Mouse (Mus musculus) ES-Bruce4 (cell line): ENCODE results near the gene Mfap4. TPM values are rescaled to one million over a fixed set of nuclear protein-coding genes. Genes with fewer than 3 reads are reported as not detected.

Source experiments
- H3K27ac ChIP-seq: 2 replicates; pipeline ENCODE4 v1.5.1; 2012; ENCODE audit warnings: low read length, inconsistent platforms; ENCODE audit not compliant: insufficient read depth
- H3K27me3 ChIP-seq: 2 replicates; pipeline ENCODE4 v1.6.1; 2012; ENCODE audit warnings: mild to moderate bottlenecking, low read length, inconsistent platforms; ENCODE audit not compliant: control insufficient read depth, poor library complexity, insufficient read depth, severe bottlenecking
- H3K36me3 ChIP-seq: 2 replicates; pipeline ENCODE4 v1.6.1; 2012; ENCODE audit warnings: inconsistent platforms, mild to moderate bottlenecking, low read length, moderate library complexity; ENCODE audit not compliant: control insufficient read depth, poor library complexity, insufficient read depth, severe bottlenecking
- H3K4me1 ChIP-seq: one replicate; pipeline ENCODE4 v1.8.1; 2011; ENCODE audit warnings: low read length; ENCODE audit not compliant: control insufficient read depth, insufficient read depth
- H3K4me3 ChIP-seq: 2 replicates; pipeline ENCODE4 v1.5.1; 2011; ENCODE audit warnings: low read depth, mild to moderate bottlenecking, low read length
- H3K9ac ChIP-seq: 2 replicates; pipeline ENCODE4 v1.6.1; 2012; ENCODE audit warnings: low read depth, mild to moderate bottlenecking, inconsistent platforms; ENCODE audit not compliant: poor library complexity, severe bottlenecking
- H3K9me3 ChIP-seq: replicated peaks from 2 replicates; pipeline ENCODE4 v1.6.1; 2012; ENCODE audit warnings: mild to moderate bottlenecking, low read length, inconsistent platforms; ENCODE audit not compliant: control insufficient read depth, poor library complexity, insufficient read depth, severe bottlenecking
- CTCF ChIP-seq: IDR thresholded peaks from one replicate; pipeline ENCODE4 v1.8.1; 2011; ENCODE audit warnings: low read depth, low read length
- EP300 ChIP-seq: IDR thresholded peaks from 2 replicates; pipeline ENCODE4 v1.6.1; 2011; ENCODE audit warnings: low read depth, low read length; ENCODE audit not compliant: insufficient read depth
- POLR2A ChIP-seq: IDR thresholded peaks from one replicate; pipeline ENCODE4 v1.8.1; 2011; ENCODE audit warnings: low read length; ENCODE audit not compliant: insufficient read depth
- polyA plus RNA-seq: library from polyadenylated mRNA; stranded (reverse); fragments of >200 nt; gene quantifications from 2 replicates; pipeline ENCODE4 v1.2.4, GENCODE M21; 2011; ENCODE audit warnings: low read depth; ENCODE audit not compliant: missing spikeins, insufficient read depth, insufficient read length

Mfap4 gene
- polyA plus RNA-seq, 1 experiment, result 1.3 TPM

- no peaks in the 10 kb centered on the region for H3K27me3 ChIP-seq
Observed at GRCm38 (mm10) chr11:61498736-61499504, 13.7 kb downstream of the Mfap4 start.

GRCm38 (mm10) chr11:61503933-61504332, 18.7 kb downstream of the Mfap4 start:
- H3K9ac ChIP-seq, result no peak overlapping the region
- H3K4me1 ChIP-seq, result no peaks in the 10 kb centered on the region
- H3K9me3 ChIP-seq, result no peaks in the 10 kb centered on the region
- H3K36me3 ChIP-seq, result no peaks in the 10 kb centered on the region
- TF ChIP-seq EP300, result no peak
- no peak for TF ChIP-seq CTCF
- TF ChIP-seq POLR2A, result no peak
- no peaks in the 10 kb centered on the region for H3K27me3 ChIP-seq
- no peak overlapping the region for H3K27ac ChIP-seq
- H3K4me3 ChIP-seq, result no peak overlapping the region

More at GRCm38 (mm10) chr11:61498736-61499504, 13.7 kb downstream of the Mfap4 start:
- TF ChIP-seq EP300, result no peak
- no peak for TF ChIP-seq POLR2A
- no peak for TF ChIP-seq CTCF
- Histone ChIP-seq H3K9ac (no peak overlapping the region), H3K27ac (no peak overlapping the region), H3K4me3 (no peak overlapping the region), H3K9me3 (no peaks in the 10 kb centered on the region), H3K36me3 (no peaks in the 10 kb centered on the region), H3K4me1 (no peaks in the 10 kb centered on the region)

GRCm38 (mm10) chr11:61504713-61505257, 19.6 kb downstream of the Mfap4 start, which contains the start of gene B9d1:
TSS of gene B9d1 (plus strand) at chr11:61505144.
- TF ChIP-seq EP300 (peak; percentile 26; the same call in 1 of the 2 replicates), CTCF (peak; percentile 95), POLR2A (no peak)
- H3K27ac ChIP-seq, result no peak within 1 kb of the TSS
- no peaks in the 10 kb centered on the region for H3K4me1 ChIP-seq

GRCm38 (mm10) chr11:61514953-61515352, 29.7 kb downstream of the Mfap4 start:
- TF ChIP-seq CTCF, result peak; percentile 40
- TF ChIP-seq EP300, result no peak
- H3K27me3 ChIP-seq, result no peaks in the 10 kb centered on the region
- no peak overlapping the region for H3K4me3 ChIP-seq
- H3K9me3 ChIP-seq, result no peaks in the 10 kb centered on the region
- no peak overlapping the region for H3K9ac ChIP-seq
- peaks cover 10% of the 10 kb centered on the region for H3K36me3 ChIP-seq
- H3K4me1 ChIP-seq, result no peaks in the 10 kb centered on the region
- H3K27ac ChIP-seq, result no peak overlapping the region

More at GRCm38 (mm10) chr11:61504713-61505257, 19.6 kb downstream of the Mfap4 start, which contains the start of gene B9d1:
- Histone ChIP-seq H3K9me3 (no peaks in the 10 kb centered on the region), H3K36me3 (no peaks in the 10 kb centered on the region), H3K9ac (peak within 1 kb of the TSS; percentile 55), H3K4me3 (peak within 1 kb of the TSS; percentile 80), H3K27me3 (no peaks in the 10 kb centered on the region)

GRCm38 (mm10) chr11:61517971-61518370, 32.7 kb downstream of the Mfap4 start:
- peaks cover 33% of the 10 kb centered on the region for H3K36me3 ChIP-seq
- no peak overlapping the region for H3K27ac ChIP-seq
- H3K4me1 ChIP-seq, result no peaks in the 10 kb centered on the region
- no peaks in the 10 kb centered on the region for H3K9me3 ChIP-seq
- TF ChIP-seq POLR2A (no peak), CTCF (no peak), EP300 (no peak)
- H3K4me3 ChIP-seq, result no peak overlapping the region
- no peak overlapping the region for H3K9ac ChIP-seq
- H3K27me3 ChIP-seq, result no peaks in the 10 kb centered on the region

- Histone ChIP-seq H3K27me3 (no peaks in the 10 kb centered on the region), H3K27ac (no peak overlapping the region), H3K9ac (no peak overlapping the region), H3K9me3 (no peaks in the 10 kb centered on the region), H3K4me3 (no peak overlapping the region), H3K36me3 (peaks cover 36% of the 10 kb centered on the region), H3K4me1 (no peaks in the 10 kb centered on the region)
- TF ChIP-seq CTCF (no peak), POLR2A (no peak), EP300 (no peak)
Observed at GRCm38 (mm10) chr11:61518871-61519270, 33.6 kb downstream of the Mfap4 start.
